Mouse (Mus musculus) bone marrow, adult 2 months (tissue): ENCODE results near the gene Cog4.

ENCODE experiments used
- CTCF ChIP-seq: fragments of 200-500 bp; IDR thresholded peaks from 2 replicates; pipeline ENCODE4 v1.5.1; 2011; ENCODE audit warnings: low read length, control low read depth; ENCODE audit not compliant: control insufficient read depth, insufficient read depth
- POLR2A ChIP-seq: fragments of 200-500 bp; IDR thresholded peaks from 2 replicates; pipeline ENCODE4 v1.6.1; 2011; ENCODE audit warnings: low read depth, mild to moderate bottlenecking, control low read depth, low read length, borderline replicate concordance; ENCODE audit not compliant: control insufficient read depth

GRCm38 (mm10) chr8:110816990-110817389, 29.4 kb upstream of the Cog4 start:
- TF ChIP-seq CTCF (no peak), POLR2A (no peak)
